Mouse (Mus musculus) kidney, embryonic 15.5 days (tissue): ENCODE data around the gene Fam161b. TPM values are rescaled to one million over a fixed set of nuclear protein-coding genes. Genes with fewer than 3 reads are reported as not detected.

Experiments
- ATAC-seq: fragments of 200-750 bp; cut with Nextera tagmentation; replicated peaks from 2 replicates; pipeline ENCODE4 v1.8.0; 2017; ENCODE audit warnings: moderate TSS enrichment; ENCODE audit not compliant: low FRiP score
- H3K27ac ChIP-seq: fragments of 300-500 bp; sonication (generic); 2 replicates; pipeline ENCODE4 v1.5.1; 2015; ENCODE audit warnings: mild to moderate bottlenecking, inconsistent platforms
- H3K27me3 ChIP-seq: fragments of 300-500 bp; sonication (generic); 2 replicates; pipeline ENCODE4 v1.6.1; 2015; ENCODE audit warnings: inconsistent platforms
- H3K36me3 ChIP-seq: fragments of 300-500 bp; sonication (generic); 2 replicates; pipeline ENCODE4 v1.6.1; 2015; ENCODE audit warnings: inconsistent platforms
- H3K4me1 ChIP-seq: fragments of 300-500 bp; sonication (generic); 2 replicates; pipeline ENCODE4 v1.6.1; 2015; ENCODE audit warnings: inconsistent platforms
- H3K4me2 ChIP-seq: fragments of 300-500 bp; sonication (generic); 2 replicates; pipeline ENCODE4 v1.6.1; 2015; ENCODE audit warnings: moderate library complexity, mild to moderate bottlenecking, inconsistent platforms
- H3K4me3 ChIP-seq: fragments of 300-500 bp; sonication (generic); replicated peaks from 2 replicates; pipeline ENCODE4 v1.5.1; 2015; ENCODE audit warnings: mild to moderate bottlenecking, inconsistent platforms
- H3K9ac ChIP-seq: fragments of 300-500 bp; sonication (generic); 2 replicates; pipeline ENCODE4 v1.6.1; 2015; ENCODE audit warnings: mild to moderate bottlenecking, inconsistent platforms
- H3K9me3 ChIP-seq: fragments of 300-500 bp; sonication (generic); replicated peaks from 2 replicates; pipeline ENCODE4 v1.6.1; 2016; ENCODE audit warnings: inconsistent platforms
- WGBS: fragments of 180-500 bp; shearing (Covaris S2); methylation state at CpG from one replicate; pipeline ENCODE4 v1.1.7; 2015; ENCODE audit warnings: mixed read lengths; 5-methylcytosine and 5-hydroxymethylcytosine counted together
- polyA plus RNA-seq: library from polyadenylated mRNA; unstranded; fragments of >200 nt; fragmentation: Nextera tagmentation; extraction: Ambion mirVana; gene quantifications from 2 replicates; pipeline ENCODE4 v1.2.1, GENCODE M21; 2015

Fam161b gene
- polyA plus RNA-seq, 1 experiment from 2014 or later, result 3.7 TPM

- peaks cover 12% of the 10 kb centered on the region; the same call in 1 of the 2 replicates for H3K4me1 ChIP-seq
- no peak overlapping the region for H3K4me3 ChIP-seq
- H3K9me3 ChIP-seq, result no peaks in the 10 kb centered on the region
- no peaks in the 10 kb centered on the region for H3K36me3 ChIP-seq
- no peaks in the 10 kb centered on the region for H3K27me3 ChIP-seq
- no peak overlapping the region for H3K9ac ChIP-seq
- H3K27ac ChIP-seq, result no peak overlapping the region
- no peak for ATAC-seq
- no peak overlapping the region for H3K4me2 ChIP-seq
Measured at GRCm38 (mm10) chr12:84397685-84398084, 36.1 kb upstream of the Fam161b start.

- 76% methylated on average over 14 of the region's 14 CpGs for WGBS
- H3K4me1 ChIP-seq, result peaks cover 9% of the 10 kb centered on the region; the same call in 1 of the 2 replicates
- H3K27ac ChIP-seq, result no peak overlapping the region
- no peak overlapping the region for H3K9ac ChIP-seq
- ATAC-seq, result no peak
- no peaks in the 10 kb centered on the region for H3K36me3 ChIP-seq
- H3K9me3 ChIP-seq, result no peaks in the 10 kb centered on the region
- no peak overlapping the region for H3K4me3 ChIP-seq
- H3K4me2 ChIP-seq, result no peak overlapping the region
- H3K27me3 ChIP-seq, result no peaks in the 10 kb centered on the region
Measured at GRCm38 (mm10) chr12:84396947-84397679, 35.5 kb upstream of the Fam161b start.

GRCm38 (mm10) chr12:84393847-84394246 is 32.2 kb upstream of the Fam161b start:
- no peak overlapping the region for H3K4me2 ChIP-seq
- H3K4me3 ChIP-seq, result no peak overlapping the region
- no peaks in the 10 kb centered on the region for H3K27me3 ChIP-seq
- WGBS, result 86% methylated on average over 5 of the region's 5 CpGs
- H3K9me3 ChIP-seq, result no peaks in the 10 kb centered on the region
- H3K9ac ChIP-seq, result no peak overlapping the region
- 0 out of 2 replicates have a peak, but pooled peaks cover 3% of the 10 kb centered on the region for H3K36me3 ChIP-seq
- ATAC-seq, result no peak
- no peaks in the 10 kb centered on the region for H3K4me1 ChIP-seq
- H3K27ac ChIP-seq, result no peak overlapping the region

- Histone ChIP-seq H3K36me3 (0 out of 2 replicates have a peak, but pooled peaks cover 7% of the 10 kb centered on the region), H3K4me1 (no peaks in the 10 kb centered on the region), H3K27ac (no peak overlapping the region), H3K4me3 (no peak overlapping the region), H3K9me3 (no peaks in the 10 kb centered on the region), H3K9ac (no peak overlapping the region), H3K27me3 (no peaks in the 10 kb centered on the region), H3K4me2 (no peak overlapping the region)
- ATAC-seq, result no peak
- WGBS, result 94% methylated on average over 4 of the region's 4 CpGs
Measured at GRCm38 (mm10) chr12:84392681-84393080, 31.0 kb upstream of the Fam161b start.

GRCm38 (mm10) chr12:84390336-84390735 is 28.7 kb upstream of the Fam161b start:
- Histone ChIP-seq H3K36me3 (0 out of 2 replicates have a peak, but pooled peaks cover 7% of the 10 kb centered on the region), H3K4me1 (no peaks in the 10 kb centered on the region), H3K9me3 (no peaks in the 10 kb centered on the region), H3K4me3 (no peak overlapping the region), H3K27ac (no peak overlapping the region), H3K4me2 (no peak overlapping the region), H3K9ac (no peak overlapping the region), H3K27me3 (no peaks in the 10 kb centered on the region)
- 87% methylated on average over 6 of the region's 6 CpGs for WGBS
- no peak for ATAC-seq

- Histone ChIP-seq H3K27ac (no peak overlapping the region), H3K27me3 (no peaks in the 10 kb centered on the region), H3K4me2 (peak overlapping the region; percentile 11; the same call in 1 of the 2 replicates), H3K4me3 (no peak overlapping the region), H3K9me3 (no peaks in the 10 kb centered on the region), H3K9ac (no peak overlapping the region), H3K36me3 (0 out of 2 replicates have a peak, but pooled peaks cover 7% of the 10 kb centered on the region), H3K4me1 (no peaks in the 10 kb centered on the region)
- 68% methylated on average over 14 of the region's 14 CpGs for WGBS
- no peak for ATAC-seq
Measured at GRCm38 (mm10) chr12:84388774-84389400, 27.3 kb upstream of the Fam161b start.

- ATAC-seq, result no peak
- H3K9me3 ChIP-seq, result no peaks in the 10 kb centered on the region
- H3K4me3 ChIP-seq, result no peak overlapping the region
- no peaks in the 10 kb centered on the region for H3K27me3 ChIP-seq
- H3K4me1 ChIP-seq, result no peaks in the 10 kb centered on the region
- no peak overlapping the region for H3K4me2 ChIP-seq
- 0 out of 2 replicates have a peak, but pooled peaks cover 7% of the 10 kb centered on the region for H3K36me3 ChIP-seq
- no peak overlapping the region for H3K27ac ChIP-seq
- WGBS, result 86% methylated on average over 8 of the region's 8 CpGs
- H3K9ac ChIP-seq, result no peak overlapping the region
Measured at GRCm38 (mm10) chr12:84388097-84388496, 26.5 kb upstream of the Fam161b start.

DNA sequence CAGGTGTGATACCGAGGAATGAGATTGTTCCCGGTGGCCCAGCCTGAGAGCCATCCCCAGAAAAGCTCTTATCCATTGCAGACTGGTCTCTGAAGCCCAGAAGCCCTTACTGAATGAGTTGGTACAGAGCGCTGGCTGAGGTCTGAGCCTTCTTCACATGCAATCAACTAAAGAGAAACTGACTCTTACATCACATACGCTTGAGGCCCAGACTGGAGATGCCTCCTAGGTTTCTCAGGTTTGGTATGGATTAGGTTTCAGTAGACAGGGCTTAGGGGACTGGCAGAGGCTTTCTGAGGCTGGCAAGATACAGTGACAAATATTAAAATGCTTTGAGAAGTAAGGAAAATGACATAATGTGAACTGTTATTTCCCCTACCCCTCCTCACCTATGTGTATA is 23.8 kb upstream of the Fam161b start:
- WGBS, result 93% methylated on average over 4 of the region's 4 CpGs
- Histone ChIP-seq H3K27ac (no peak overlapping the region), H3K4me2 (no peak overlapping the region)

DNA sequence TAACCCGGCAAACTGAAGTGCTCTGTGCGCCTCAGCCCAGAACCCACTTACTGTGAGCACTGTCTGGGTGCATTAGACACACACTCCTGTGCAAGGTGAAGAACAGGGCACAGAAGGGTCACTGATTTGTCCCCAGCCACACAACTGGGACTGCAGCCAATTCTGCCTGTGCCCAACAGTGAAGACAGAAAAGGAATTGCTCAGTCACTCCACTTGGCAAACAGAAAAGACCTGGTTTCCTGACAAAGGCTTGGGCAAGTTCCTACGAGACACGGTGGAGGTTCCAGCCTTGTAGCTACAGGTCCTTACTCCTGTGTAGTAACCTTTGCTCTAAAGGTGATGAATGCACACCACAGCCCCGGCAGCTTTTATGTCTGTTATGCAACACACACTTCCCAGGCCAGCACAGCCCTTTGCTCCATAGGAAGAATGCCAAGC is 23.0 kb upstream of the Fam161b start:
- no peak for ATAC-seq
- Histone ChIP-seq H3K27ac (no peak overlapping the region), H3K4me1 (no peaks in the 10 kb centered on the region), H3K9me3 (no peaks in the 10 kb centered on the region), H3K4me3 (no peak overlapping the region), H3K27me3 (no peaks in the 10 kb centered on the region), H3K9ac (no peak overlapping the region), H3K4me2 (no peak overlapping the region), H3K36me3 (peaks cover 7% of the 10 kb centered on the region; the same call in 1 of the 2 replicates)
- 82% methylated on average over 5 of the region's 5 CpGs for WGBS

More for the DNA sequence above, 23.8 kb upstream of the Fam161b start:
- H3K27me3 ChIP-seq, result no peaks in the 10 kb centered on the region
- H3K4me1 ChIP-seq, result no peaks in the 10 kb centered on the region
- ATAC-seq, result no peak
- H3K9ac ChIP-seq, result no peak overlapping the region
- H3K36me3 ChIP-seq, result 0 out of 2 replicates have a peak, but pooled peaks cover 7% of the 10 kb centered on the region
- H3K9me3 ChIP-seq, result no peaks in the 10 kb centered on the region
- H3K4me3 ChIP-seq, result no peak overlapping the region

DNA sequence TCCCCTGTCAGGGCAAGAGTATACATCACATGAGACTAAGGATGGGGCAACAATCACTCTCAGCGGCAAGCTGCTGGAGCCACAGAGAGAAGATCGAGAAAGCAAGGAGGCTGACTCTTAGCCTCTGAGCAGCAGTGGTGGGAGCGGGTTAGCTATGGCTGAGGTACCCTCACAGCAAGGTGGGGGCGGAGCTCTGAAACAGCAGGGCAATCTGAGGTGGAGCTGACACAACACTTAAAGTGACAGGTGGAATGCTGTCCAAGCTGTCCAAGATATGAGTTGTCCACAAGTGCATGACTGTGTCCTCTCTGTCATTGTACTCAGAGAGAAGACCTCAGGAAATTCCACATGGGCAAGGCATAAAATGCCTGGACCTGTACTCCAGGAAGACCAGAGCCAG is 20.7 kb upstream of the Fam161b start:
- ATAC-seq, result no peak
- Histone ChIP-seq H3K27me3 (no peaks in the 10 kb centered on the region), H3K36me3 (peaks cover 12% of the 10 kb centered on the region), H3K4me1 (no peaks in the 10 kb centered on the region), H3K4me3 (no peak overlapping the region), H3K4me2 (no peak overlapping the region), H3K9me3 (no peaks in the 10 kb centered on the region), H3K27ac (no peak overlapping the region), H3K9ac (no peak overlapping the region)
- 83% methylated on average over 4 of the region's 4 CpGs for WGBS

DNA sequence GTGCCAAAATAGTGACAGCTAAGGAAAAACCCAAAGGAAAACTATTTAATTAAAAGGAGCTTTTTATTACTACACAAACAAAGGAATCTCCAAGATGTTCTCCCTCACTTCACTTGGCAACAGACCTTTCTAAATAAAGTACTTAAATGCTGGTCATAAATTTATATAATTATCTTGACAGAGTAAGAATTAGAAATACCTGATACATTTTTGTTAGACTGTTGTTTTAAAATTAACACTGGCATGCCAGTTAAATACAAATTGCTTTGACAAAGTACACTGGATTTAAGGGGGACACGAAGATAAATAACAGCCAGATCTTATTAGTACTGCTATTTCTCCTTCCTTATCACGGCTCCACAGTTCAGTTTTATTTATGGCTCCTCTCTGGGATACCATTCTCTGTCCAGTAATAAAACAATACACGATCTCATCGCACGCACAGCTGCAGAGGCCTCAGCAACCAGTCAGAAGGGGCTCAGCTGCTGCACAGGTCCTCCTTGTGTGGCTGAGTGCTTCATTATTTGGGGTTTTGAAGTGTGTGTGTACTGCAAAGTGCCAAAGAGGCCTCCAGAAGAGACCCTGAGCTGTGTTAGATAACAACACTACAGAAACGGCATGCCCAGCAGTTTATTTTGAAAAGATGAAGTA is 12.3 kb upstream of the Fam161b start:
- 31% methylated on average over 6 of the region's 6 CpGs for whole genome bisulfite sequencing
- no peaks in the 10 kb centered on the region for H3K27me3 ChIP-seq
- H3K9ac ChIP-seq, result no peak overlapping the region
- H3K36me3 ChIP-seq, result peaks cover 79% of the 10 kb centered on the region
- no peak for ATAC-seq
- no peak overlapping the region for H3K4me2 ChIP-seq
- peak overlapping the region; percentile 45 for H3K27ac ChIP-seq
- H3K9me3 ChIP-seq, result no peaks in the 10 kb centered on the region
- H3K4me3 ChIP-seq, result no peak overlapping the region
- H3K4me1 ChIP-seq, result peaks cover 8% of the 10 kb centered on the region

DNA sequence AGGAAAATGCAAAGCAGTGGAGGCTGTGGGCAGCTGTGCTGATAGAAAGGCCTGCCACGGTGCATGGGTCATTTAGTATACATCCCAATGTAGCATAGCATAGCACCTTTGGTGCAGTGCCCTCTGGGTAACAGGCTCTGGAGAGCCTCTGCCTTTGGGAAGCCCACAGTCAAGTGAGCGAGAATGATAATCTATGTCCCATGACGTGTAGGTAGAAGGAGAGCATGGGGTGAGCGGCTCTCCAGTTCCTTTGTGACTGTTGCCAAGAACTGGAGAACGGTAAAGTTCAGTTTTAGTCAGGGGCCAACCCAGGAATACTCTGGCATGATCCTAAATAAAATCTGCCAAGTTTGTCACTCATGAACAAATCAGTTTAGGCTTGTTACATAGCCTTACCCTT is 10.0 kb upstream of the Fam161b start:
- no peak for ATAC-seq
- no peak overlapping the region for H3K4me2 ChIP-seq
- no peak overlapping the region for H3K27ac ChIP-seq
- WGBS, result 91% methylated on average over 5 of the region's 5 CpGs
- no peaks in the 10 kb centered on the region for H3K27me3 ChIP-seq
- H3K4me3 ChIP-seq, result no peak overlapping the region
- H3K36me3 ChIP-seq, result peaks cover 88% of the 10 kb centered on the region
- H3K9me3 ChIP-seq, result no peaks in the 10 kb centered on the region
- H3K4me1 ChIP-seq, result peaks cover 8% of the 10 kb centered on the region
- H3K9ac ChIP-seq, result no peak overlapping the region
